Mouse (Mus musculus) neural tube, embryonic 12.5 days (tissue): Measurements from ENCODE around the gene Kif24. TPM values are rescaled to one million over a fixed set of nuclear protein-coding genes. Genes with fewer than 3 reads are reported as not detected.

Experiments
- ATAC-seq: fragments of 200-750 bp; cut with Nextera tagmentation; 2 replicates; pipeline ENCODE4 v1.8.0; 2017; ENCODE audit warnings: low read depth, mild to moderate bottlenecking, moderate TSS enrichment, moderate library complexity; ENCODE audit not compliant: low FRiP score
- H3K27ac ChIP-seq: fragments of 300-500 bp; sonication (generic); 2 replicates; pipeline ENCODE4 v1.5.1; 2016
- H3K27me3 ChIP-seq: fragments of 300-500 bp; sonication (generic); replicated peaks from 2 replicates; pipeline ENCODE4 v1.6.1; 2016; ENCODE audit warnings: mild to moderate bottlenecking
- H3K36me3 ChIP-seq: fragments of 300-500 bp; sonication (generic); 2 replicates; pipeline ENCODE4 v1.6.1; 2016; ENCODE audit warnings: mild to moderate bottlenecking
- H3K4me1 ChIP-seq: fragments of 300-500 bp; sonication (generic); 2 replicates; pipeline ENCODE4 v1.6.1; 2016
- H3K4me2 ChIP-seq: fragments of 300-500 bp; sonication (generic); replicated peaks from 2 replicates; pipeline ENCODE4 v1.6.1; 2016; ENCODE audit warnings: mild to moderate bottlenecking
- H3K4me3 ChIP-seq: fragments of 300-500 bp; sonication (generic); 2 replicates; pipeline ENCODE4 v1.5.1; 2016
- H3K9ac ChIP-seq: fragments of 300-500 bp; sonication (generic); 2 replicates; pipeline ENCODE4 v1.6.1; 2016; ENCODE audit warnings: mild to moderate bottlenecking
- H3K9me3 ChIP-seq: fragments of 300-500 bp; sonication (generic); 2 replicates; pipeline ENCODE4 v1.6.1; 2016; ENCODE audit warnings: mild to moderate bottlenecking
- WGBS: fragments of 180-500 bp; shearing (Covaris S2); methylation state at CpG from one replicate; pipeline ENCODE4 v1.1.7; 2016; 5-methylcytosine and 5-hydroxymethylcytosine counted together
- polyA plus RNA-seq: library from polyadenylated mRNA; unstranded; fragments of >200 nt; fragmentation: Nextera tagmentation; extraction: Ambion mirVana; gene quantifications from 2 replicates; pipeline ENCODE4 v1.2.1, GENCODE M21; 2016

Gene Kif24
- 10.0 TPM in 2 replicates for polyA plus RNA-seq

- Histone ChIP-seq H3K27me3 (no peaks in the 10 kb centered on the region), H3K9ac (peak within 1 kb of the TSS; percentile 66), H3K36me3 (no peaks in the 10 kb centered on the region), H3K4me1 (peaks cover 14% of the 10 kb centered on the region; the same call in 1 of the 2 replicates), H3K4me3 (peak within 1 kb of the TSS; percentile 65), H3K9me3 (no peaks in the 10 kb centered on the region), H3K27ac (no peak within 1 kb of the TSS), H3K4me2 (peak within 1 kb of the TSS; percentile 68)
- under 1% methylated on average over 70 of the region's 70 CpGs for WGBS
- ATAC-seq, result peak; percentile 99
Measured at GRCm38 (mm10) chr4:41464345-41465286, at the start of gene Kif24, which contains the start of gene Nudt2. Gene Kif24 (minus strand): TSS chr4:41464887. Gene Nudt2 (plus strand): TSS chr4:41465151.

- Histone ChIP-seq H3K9me3 (no peaks in the 10 kb centered on the region), H3K27ac (no peak overlapping the region), H3K27me3 (no peaks in the 10 kb centered on the region), H3K36me3 (peaks cover 9% of the 10 kb centered on the region), H3K4me3 (no peak overlapping the region), H3K4me1 (peaks cover 5% of the 10 kb centered on the region; the same call in 1 of the 2 replicates), H3K4me2 (no peak overlapping the region), H3K9ac (no peak overlapping the region)
- 39% methylated on average over 8 of the region's 8 CpGs for WGBS
- ATAC-seq, result no peak
Measured at GRCm38 (mm10) chr4:41513714-41514113, 49.0 kb upstream of the Kif24 start.

- no peak overlapping the region for H3K27ac ChIP-seq
- ATAC-seq, result no peak
- peaks cover 5% of the 10 kb centered on the region; the same call in 1 of the 2 replicates for H3K4me1 ChIP-seq
- H3K36me3 ChIP-seq, result peaks cover 5% of the 10 kb centered on the region
- H3K9me3 ChIP-seq, result no peaks in the 10 kb centered on the region
- 43% methylated on average over 4 of the region's 4 CpGs for WGBS
- no peak overlapping the region for H3K9ac ChIP-seq
- H3K4me2 ChIP-seq, result no peak overlapping the region
- no peak overlapping the region for H3K4me3 ChIP-seq
- H3K27me3 ChIP-seq, result no peaks in the 10 kb centered on the region
Measured at GRCm38 (mm10) chr4:41513309-41513708, 48.6 kb upstream of the Kif24 start.

- Histone ChIP-seq H3K4me1 (peaks cover 10% of the 10 kb centered on the region), H3K4me3 (peak overlapping the region; percentile 46; the same call in 1 of the 2 replicates), H3K27me3 (no peaks in the 10 kb centered on the region), H3K9me3 (no peaks in the 10 kb centered on the region), H3K4me2 (no peak overlapping the region), H3K36me3 (no peaks in the 10 kb centered on the region), H3K27ac (no peak overlapping the region), H3K9ac (no peak overlapping the region)
- 42% methylated on average over 7 of the region's 7 CpGs for WGBS
- ATAC-seq, result no peak
Measured at GRCm38 (mm10) chr4:41507998-41508397, 43.3 kb upstream of the Kif24 start.

GRCm38 (mm10) chr4:41507326-41507924 lies 42.7 kb upstream of the Kif24 start:
- peaks cover 16% of the 10 kb centered on the region for H3K4me1 ChIP-seq
- H3K9me3 ChIP-seq, result no peaks in the 10 kb centered on the region
- H3K36me3 ChIP-seq, result no peaks in the 10 kb centered on the region
- WGBS, result under 1% methylated on average over 22 of the region's 22 CpGs
- peak overlapping the region; percentile 46 for H3K4me3 ChIP-seq
- peak; percentile 2 for ATAC-seq
- H3K4me2 ChIP-seq, result peak overlapping the region; percentile 79
- H3K27ac ChIP-seq, result 0 out of 2 replicates have a peak overlapping the region, but pooled peaks have one; percentile 13
- H3K9ac ChIP-seq, result peak overlapping the region; percentile 66
- no peaks in the 10 kb centered on the region for H3K27me3 ChIP-seq

- H3K36me3 ChIP-seq, result no peaks in the 10 kb centered on the region
- peak overlapping the region; percentile 79 for H3K4me2 ChIP-seq
- peaks cover 5% of the 10 kb centered on the region for H3K27me3 ChIP-seq
- ATAC-seq, result peak; percentile 82
- H3K4me3 ChIP-seq, result peak overlapping the region; percentile 46
- peaks cover 18% of the 10 kb centered on the region for H3K4me1 ChIP-seq
- WGBS, result 1% methylated on average over 29 of the region's 29 CpGs
- 0 out of 2 replicates have a peak overlapping the region, but pooled peaks have one; percentile 13 for H3K27ac ChIP-seq
- H3K9me3 ChIP-seq, result no peaks in the 10 kb centered on the region
- peak overlapping the region; percentile 66 for H3K9ac ChIP-seq
Measured at GRCm38 (mm10) chr4:41506906-41507305, 42.2 kb upstream of the Kif24 start.

- H3K36me3 ChIP-seq, result no peaks in the 10 kb centered on the region
- peaks cover 12% of the 10 kb centered on the region for H3K27me3 ChIP-seq
- no peak; the same call in 1 of the 2 replicates for ATAC-seq
- no peaks in the 10 kb centered on the region for H3K9me3 ChIP-seq
- 10% methylated on average over 13 of the region's 13 CpGs for WGBS
- H3K4me1 ChIP-seq, result peaks cover 18% of the 10 kb centered on the region
- H3K4me3 ChIP-seq, result no peak overlapping the region
- no peak overlapping the region for H3K9ac ChIP-seq
- H3K27ac ChIP-seq, result no peak overlapping the region; the same call in 1 of the 2 replicates
- H3K4me2 ChIP-seq, result peak overlapping the region; percentile 79
Measured at GRCm38 (mm10) chr4:41506156-41506555, 41.5 kb upstream of the Kif24 start.

GRCm38 (mm10) chr4:41505131-41505551 lies 40.5 kb upstream of the Kif24 start:
- Histone ChIP-seq H3K27ac (no peak overlapping the region), H3K36me3 (no peaks in the 10 kb centered on the region), H3K4me2 (no peak overlapping the region), H3K4me1 (peaks cover 18% of the 10 kb centered on the region), H3K9ac (no peak overlapping the region), H3K27me3 (peaks cover 22% of the 10 kb centered on the region), H3K4me3 (no peak overlapping the region), H3K9me3 (no peaks in the 10 kb centered on the region)
- 53% methylated on average over 11 of the region's 11 CpGs for WGBS
- ATAC-seq, result no peak

GRCm38 (mm10) chr4:41504325-41504724 lies 39.6 kb upstream of the Kif24 start:
- H3K4me1 ChIP-seq, result peaks cover 18% of the 10 kb centered on the region
- no peaks in the 10 kb centered on the region for H3K9me3 ChIP-seq
- no peak overlapping the region for H3K9ac ChIP-seq
- no peak overlapping the region for H3K4me3 ChIP-seq
- H3K27me3 ChIP-seq, result peaks cover 31% of the 10 kb centered on the region
- no peaks in the 10 kb centered on the region for H3K36me3 ChIP-seq
- no peak overlapping the region for H3K4me2 ChIP-seq
- WGBS, result 77% methylated on average over 5 of the region's 5 CpGs
- no peak for ATAC-seq
- no peak overlapping the region for H3K27ac ChIP-seq

GRCm38 (mm10) chr4:41502986-41503412 lies 38.3 kb upstream of the Kif24 start, which contains the start of gene AI464131:
Gene AI464131 (minus strand): TSS chr4:41503076.
- peaks cover 31% of the 10 kb centered on the region for H3K4me1 ChIP-seq
- H3K4me2 ChIP-seq, result peak within 1 kb of the TSS; percentile 69
- no peak within 1 kb of the TSS for H3K27ac ChIP-seq
- H3K27me3 ChIP-seq, result peaks cover 44% of the 10 kb centered on the region
- ATAC-seq, result peak; percentile 81
- 1% methylated on average over 18 of the region's 18 CpGs for WGBS
- H3K36me3 ChIP-seq, result no peaks in the 10 kb centered on the region
- H3K9ac ChIP-seq, result peak within 1 kb of the TSS; percentile 47
- H3K4me3 ChIP-seq, result peak within 1 kb of the TSS; percentile 41
- no peaks in the 10 kb centered on the region for H3K9me3 ChIP-seq

GRCm38 (mm10) chr4:41502171-41502940 lies 37.7 kb upstream of the Kif24 start:
- peak overlapping the region; percentile 69 for H3K4me2 ChIP-seq
- H3K27me3 ChIP-seq, result peaks cover 50% of the 10 kb centered on the region
- H3K9ac ChIP-seq, result peak overlapping the region; percentile 47
- ATAC-seq, result peak; percentile 29
- H3K9me3 ChIP-seq, result no peaks in the 10 kb centered on the region
- no peak overlapping the region for H3K27ac ChIP-seq
- H3K4me3 ChIP-seq, result peak overlapping the region; percentile 41
- H3K4me1 ChIP-seq, result peaks cover 35% of the 10 kb centered on the region
- WGBS, result 5% methylated on average over 20 of the region's 20 CpGs
- no peaks in the 10 kb centered on the region for H3K36me3 ChIP-seq
